Mouse (Mus musculus) lung, postnatal 36 days (tissue): ENCODE measurements around the gene Rpl11.
"Not testable (repeated sequence)": the region's sequence is repeated elsewhere in the genome, so short reads cannot be mapped to it uniquely, and the experiment has no call there.

Experiments used
- DNase-seq: peaks from one replicate; pipeline ENCODE4 v3.0.0; 2022; ENCODE audit warnings: mixed read lengths

Gene Rpl11

GRCm38 (mm10) chr4:136053247-136053596, at the start of gene Rpl11:
Rpl11 (minus strand) TSS chr4:136053428.
- DNase-seq = peak; percentile 96

GRCm38 (mm10) chr4:136101753-136102152, 48.5 kb upstream of the Rpl11 start:
- DNase-seq = not testable (repeated sequence)

- no peak for DNase-seq
These were observed 47.3 kb upstream of the Rpl11 start for GRCm38 (mm10) chr4:136100396-136101070.

- DNase-seq = no peak
These were observed 45.2 kb upstream of the Rpl11 start for GRCm38 (mm10) chr4:136098446-136098845.

- DNase-seq = no peak
These were observed 43.4 kb upstream of the Rpl11 start for GRCm38 (mm10) chr4:136096446-136097113.

GRCm38 (mm10) chr4:136095490-136096105, 42.4 kb upstream of the Rpl11 start:
- DNase-seq = no peak

GRCm38 (mm10) chr4:136094519-136095219, 41.4 kb upstream of the Rpl11 start:
- peak; percentile 46 for DNase-seq

- DNase-seq = no peak
These were observed 39.3 kb upstream of the Rpl11 start for GRCm38 (mm10) chr4:136092498-136092897.

GRCm38 (mm10) chr4:136091346-136091745, 38.1 kb upstream of the Rpl11 start:
- no peak for DNase-seq

- no peak for DNase-seq
These were observed 36.7 kb upstream of the Rpl11 start for GRCm38 (mm10) chr4:136089748-136090583.

- DNase-seq = peak; percentile 35
These were observed 35.9 kb upstream of the Rpl11 start for GRCm38 (mm10) chr4:136088971-136089747.

GRCm38 (mm10) chr4:136088364-136088763, 35.1 kb upstream of the Rpl11 start:
- DNase-seq = no peak

GRCm38 (mm10) chr4:136087261-136087660, 34.0 kb upstream of the Rpl11 start:
- DNase-seq = no peak

GRCm38 (mm10) chr4:136084840-136085239, 31.6 kb upstream of the Rpl11 start:
- DNase-seq = no peak

- no peak for DNase-seq
These were observed 30.3 kb upstream of the Rpl11 start for GRCm38 (mm10) chr4:136083269-136084105.

- DNase-seq = peak; percentile 57
These were observed 28.5 kb upstream of the Rpl11 start for GRCm38 (mm10) chr4:136081729-136082128.

- no peak for DNase-seq
These were observed 25.4 kb upstream of the Rpl11 start for GRCm38 (mm10) chr4:136078649-136079048.

GRCm38 (mm10) chr4:136076776-136077538, 23.7 kb upstream of the Rpl11 start:
- DNase-seq = no peak

GRCm38 (mm10) chr4:136071178-136071714, 18.0 kb upstream of the Rpl11 start:
- peak; percentile 92 for DNase-seq

- no peak for DNase-seq
These were observed 17.4 kb upstream of the Rpl11 start for GRCm38 (mm10) chr4:136070592-136070991.
